Mouse (Mus musculus) kidney, embryonic 15.5 days (tissue): Measurements from ENCODE around the gene Pradc1. TPM values are rescaled to one million over a fixed set of nuclear protein-coding genes. Genes with fewer than 3 reads are reported as not detected.
"Not testable (repeated sequence)": the region's sequence is repeated elsewhere in the genome, so short reads cannot be mapped to it uniquely, and the experiment has no call there.

Experiments
- ATAC-seq: fragments of 200-750 bp; cut with Nextera tagmentation; replicated peaks from 2 replicates; pipeline ENCODE4 v1.8.0; 2017; ENCODE audit warnings: moderate TSS enrichment; ENCODE audit not compliant: low FRiP score
- H3K27ac ChIP-seq: fragments of 300-500 bp; sonication (generic); 2 replicates; pipeline ENCODE4 v1.5.1; 2015; ENCODE audit warnings: mild to moderate bottlenecking, inconsistent platforms
- H3K27me3 ChIP-seq: fragments of 300-500 bp; sonication (generic); 2 replicates; pipeline ENCODE4 v1.6.1; 2015; ENCODE audit warnings: inconsistent platforms
- H3K36me3 ChIP-seq: fragments of 300-500 bp; sonication (generic); 2 replicates; pipeline ENCODE4 v1.6.1; 2015; ENCODE audit warnings: inconsistent platforms
- H3K4me1 ChIP-seq: fragments of 300-500 bp; sonication (generic); 2 replicates; pipeline ENCODE4 v1.6.1; 2015; ENCODE audit warnings: inconsistent platforms
- H3K4me2 ChIP-seq: fragments of 300-500 bp; sonication (generic); 2 replicates; pipeline ENCODE4 v1.6.1; 2015; ENCODE audit warnings: moderate library complexity, mild to moderate bottlenecking, inconsistent platforms
- H3K4me3 ChIP-seq: fragments of 300-500 bp; sonication (generic); replicated peaks from 2 replicates; pipeline ENCODE4 v1.5.1; 2015; ENCODE audit warnings: mild to moderate bottlenecking, inconsistent platforms
- H3K9ac ChIP-seq: fragments of 300-500 bp; sonication (generic); 2 replicates; pipeline ENCODE4 v1.6.1; 2015; ENCODE audit warnings: mild to moderate bottlenecking, inconsistent platforms
- H3K9me3 ChIP-seq: fragments of 300-500 bp; sonication (generic); replicated peaks from 2 replicates; pipeline ENCODE4 v1.6.1; 2016; ENCODE audit warnings: inconsistent platforms
- WGBS: fragments of 180-500 bp; shearing (Covaris S2); methylation state at CpG from one replicate; pipeline ENCODE4 v1.1.7; 2015; ENCODE audit warnings: mixed read lengths; 5-methylcytosine and 5-hydroxymethylcytosine counted together
- polyA plus RNA-seq: library from polyadenylated mRNA; unstranded; fragments of >200 nt; fragmentation: Nextera tagmentation; extraction: Ambion mirVana; gene quantifications from 2 replicates; pipeline ENCODE4 v1.2.1, GENCODE M21; 2015

Gene Pradc1
- polyA plus RNA-seq, 1 experiment from 2014 or later: 38.3 TPM

DNA sequence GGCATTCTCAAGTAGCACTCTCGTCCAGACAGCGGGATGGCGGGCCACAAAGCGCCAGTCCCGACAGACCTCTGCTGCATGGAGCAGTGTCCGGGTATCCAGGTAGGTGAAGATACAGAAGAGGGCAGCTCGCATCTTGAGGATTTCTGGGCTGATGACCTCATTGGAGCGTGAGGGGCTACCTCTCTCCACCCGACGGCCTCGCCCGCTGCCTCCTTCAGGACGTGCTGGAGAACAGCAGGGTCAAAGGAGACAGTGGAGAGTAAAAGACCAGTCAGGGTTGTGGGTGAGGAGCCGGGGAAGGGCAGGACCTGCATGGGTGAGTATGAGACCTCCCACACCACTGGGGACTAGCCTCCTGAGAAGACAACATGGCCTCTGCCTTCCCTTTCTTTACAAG, 26.6 kb upstream of the Pradc1 start:
- WGBS: 40% methylated on average over 14 of the region's 14 CpGs
- Histone ChIP-seq H3K4me1 (peaks cover 8% of the 10 kb centered on the region; the same call in 1 of the 2 replicates), H3K27ac (no peak overlapping the region), H3K4me3 (no peak overlapping the region), H3K9me3 (no peaks in the 10 kb centered on the region), H3K27me3 (peaks cover 51% of the 10 kb centered on the region), H3K9ac (no peak overlapping the region), H3K4me2 (no peak overlapping the region), H3K36me3 (no peaks in the 10 kb centered on the region)
- ATAC-seq: no peak

DNA sequence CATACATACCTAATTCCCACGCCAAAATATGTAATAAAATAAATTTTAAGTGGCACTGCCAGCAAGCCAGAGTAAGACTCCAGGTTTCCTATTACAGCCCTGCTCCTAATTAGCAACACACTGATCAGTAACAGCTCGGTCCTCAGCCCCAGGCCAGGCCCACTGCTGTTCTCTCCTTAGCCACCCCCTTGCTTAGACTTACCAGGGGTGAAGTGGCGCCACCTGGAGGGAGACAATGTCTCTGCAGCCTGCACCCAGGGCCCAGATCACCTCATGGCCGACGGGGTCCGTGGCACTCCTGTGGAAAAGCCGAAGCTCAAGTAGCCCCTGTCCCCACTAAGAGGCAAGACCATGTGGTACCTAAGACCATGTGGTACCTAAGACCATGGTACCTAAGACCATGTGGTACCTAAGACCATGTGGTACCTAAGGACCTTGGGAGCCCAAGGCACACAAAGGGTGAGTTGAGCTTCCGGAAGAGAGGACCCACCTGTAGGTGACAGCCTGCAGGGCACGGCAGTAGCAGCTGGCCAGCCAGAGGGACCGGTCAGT, 25.7 kb upstream of the Pradc1 start:
- Histone ChIP-seq H3K36me3 (no peaks in the 10 kb centered on the region), H3K4me2 (no peak overlapping the region), H3K9ac (no peak overlapping the region), H3K4me3 (no peak overlapping the region), H3K4me1 (peaks cover 8% of the 10 kb centered on the region; the same call in 1 of the 2 replicates), H3K27me3 (peaks cover 43% of the 10 kb centered on the region), H3K27ac (no peak overlapping the region), H3K9me3 (no peaks in the 10 kb centered on the region)
- WGBS: 31% methylated on average over 10 of the region's 10 CpGs
- no peak for ATAC-seq

DNA sequence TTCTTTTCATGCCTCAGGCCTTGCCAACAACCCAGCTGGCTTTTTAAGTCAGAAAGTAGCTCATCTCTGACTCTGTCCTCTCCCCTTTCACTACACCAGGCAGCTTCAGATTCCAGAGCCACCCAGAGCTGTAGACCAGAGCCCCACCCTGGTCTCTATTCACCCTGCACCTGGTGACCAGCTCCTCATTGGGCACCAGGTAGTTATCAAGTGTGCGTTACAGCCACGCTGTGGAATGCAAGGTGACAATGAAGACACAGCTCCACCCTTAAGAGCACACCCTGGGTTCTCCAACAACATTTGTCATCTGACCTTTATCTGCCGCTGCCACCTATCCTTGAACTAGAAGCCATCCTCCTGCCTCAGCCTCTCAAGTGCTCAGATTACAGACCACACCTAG, 23.8 kb upstream of the Pradc1 start:
- 87% methylated on average over 3 of the region's 3 CpGs for WGBS
- Histone ChIP-seq H3K36me3 (no peaks in the 10 kb centered on the region), H3K27me3 (peaks cover 25% of the 10 kb centered on the region), H3K9me3 (no peaks in the 10 kb centered on the region), H3K4me3 (no peak overlapping the region), H3K4me1 (peaks cover 4% of the 10 kb centered on the region; the same call in 1 of the 2 replicates), H3K4me2 (no peak overlapping the region), H3K9ac (no peak overlapping the region), H3K27ac (no peak overlapping the region)
- no peak for ATAC-seq

DNA sequence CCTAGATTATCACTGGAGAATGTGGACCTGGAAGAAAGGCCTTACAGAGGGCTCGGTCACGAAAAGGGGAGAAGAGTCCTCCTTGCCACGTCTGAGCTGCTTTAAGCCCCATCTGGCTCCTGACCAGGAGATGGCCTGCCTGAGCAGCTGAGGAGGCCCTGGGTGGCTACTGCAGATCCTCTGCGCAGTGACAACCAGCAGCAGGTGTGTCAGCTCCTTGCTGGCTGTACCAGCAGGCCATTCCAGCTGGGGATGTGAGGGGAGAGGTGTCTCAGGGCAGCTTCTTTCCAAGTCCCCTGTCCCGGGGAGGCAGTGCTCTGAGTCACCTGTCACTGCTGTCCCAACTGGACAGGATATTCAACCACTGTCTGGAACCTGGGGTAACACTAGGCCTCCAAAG, 20.8 kb upstream of the Pradc1 start:
- Histone ChIP-seq H3K9ac (no peak overlapping the region), H3K27me3 (peaks cover 6% of the 10 kb centered on the region), H3K4me1 (no peaks in the 10 kb centered on the region), H3K4me2 (no peak overlapping the region), H3K36me3 (peaks cover 24% of the 10 kb centered on the region), H3K9me3 (no peaks in the 10 kb centered on the region), H3K27ac (no peak overlapping the region), H3K4me3 (no peak overlapping the region)
- 63% methylated on average over 5 of the region's 5 CpGs for WGBS
- no peak for ATAC-seq

DNA sequence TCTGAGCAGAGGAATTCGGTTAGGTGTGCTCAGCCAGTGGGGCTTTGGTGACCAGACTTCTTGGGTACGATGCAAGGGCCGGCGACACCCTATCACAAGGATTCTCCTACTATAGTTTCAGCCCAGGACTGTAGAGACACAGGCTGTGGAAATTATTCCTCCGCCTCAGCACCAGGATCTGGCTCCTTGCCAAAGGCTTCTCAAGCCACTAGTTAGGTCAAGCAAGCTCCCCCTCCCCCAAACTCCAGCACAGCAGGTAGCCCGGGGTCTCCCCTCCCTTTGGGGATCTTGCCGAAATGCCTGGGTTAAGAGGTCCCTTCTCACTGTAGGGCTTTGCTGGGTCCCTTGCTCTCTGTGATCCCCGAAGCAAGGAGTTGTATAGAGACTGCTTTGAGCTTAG, 20.2 kb upstream of the Pradc1 start:
- H3K9ac ChIP-seq: no peak overlapping the region
- 0 out of 2 replicates have a peak, but pooled peaks cover 3% of the 10 kb centered on the region for H3K27me3 ChIP-seq
- H3K4me1 ChIP-seq: no peaks in the 10 kb centered on the region
- H3K9me3 ChIP-seq: no peaks in the 10 kb centered on the region
- H3K4me2 ChIP-seq: no peak overlapping the region
- H3K36me3 ChIP-seq: peaks cover 30% of the 10 kb centered on the region
- 57% methylated on average over 8 of the region's 8 CpGs for WGBS
- H3K27ac ChIP-seq: no peak overlapping the region
- no peak overlapping the region for H3K4me3 ChIP-seq
- no peak for ATAC-seq

DNA sequence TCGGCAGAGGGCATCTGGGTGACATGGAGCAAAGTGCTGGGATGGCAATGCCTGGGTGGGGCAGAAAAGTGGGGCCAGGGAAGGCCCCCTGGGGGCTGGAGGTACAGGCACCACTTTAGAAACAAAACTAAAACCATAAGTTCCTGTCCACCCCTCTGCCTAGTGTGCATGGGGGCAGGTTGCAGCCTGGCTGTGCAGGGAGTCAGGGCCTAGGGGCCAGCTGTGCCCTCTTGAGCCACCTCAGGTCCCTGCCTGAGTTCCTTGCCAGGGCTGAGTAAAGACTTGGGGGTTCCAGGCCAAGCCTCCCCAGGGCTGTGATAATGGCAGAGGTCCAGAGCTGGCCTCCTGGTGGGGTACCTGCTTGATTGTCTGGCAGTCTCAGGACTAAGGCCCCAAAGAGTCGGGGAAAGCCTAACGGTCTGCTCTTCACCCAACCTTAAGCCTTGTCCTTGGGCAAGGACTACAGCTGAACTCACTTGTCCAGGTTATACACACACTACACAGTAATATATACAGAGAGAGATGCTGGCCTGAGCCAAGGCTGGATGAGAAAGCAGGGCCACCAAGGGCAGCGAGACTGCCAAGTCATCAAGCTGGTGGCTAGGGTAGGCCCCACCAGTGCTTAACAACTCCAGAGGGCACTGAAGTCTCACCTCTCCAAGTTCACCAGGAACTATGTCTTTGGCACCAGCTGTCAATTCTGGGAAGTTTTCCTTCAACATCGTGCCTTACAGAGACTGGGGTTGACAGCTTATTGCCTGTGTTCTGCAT, 18.1 kb upstream of the Pradc1 start:
- Histone ChIP-seq H3K36me3 (peaks cover 51% of the 10 kb centered on the region), H3K9me3 (no peaks in the 10 kb centered on the region), H3K4me1 (no peaks in the 10 kb centered on the region), H3K9ac (no peak overlapping the region), H3K27ac (no peak overlapping the region), H3K4me2 (no peak overlapping the region), H3K27me3 (0 out of 2 replicates have a peak, but pooled peaks cover 3% of the 10 kb centered on the region), H3K4me3 (no peak overlapping the region)
- 0 out of 2 replicates have a peak, but pooled peaks have one; percentile 20 for ATAC-seq
- WGBS: 75% methylated on average over 5 of the region's 5 CpGs

DNA sequence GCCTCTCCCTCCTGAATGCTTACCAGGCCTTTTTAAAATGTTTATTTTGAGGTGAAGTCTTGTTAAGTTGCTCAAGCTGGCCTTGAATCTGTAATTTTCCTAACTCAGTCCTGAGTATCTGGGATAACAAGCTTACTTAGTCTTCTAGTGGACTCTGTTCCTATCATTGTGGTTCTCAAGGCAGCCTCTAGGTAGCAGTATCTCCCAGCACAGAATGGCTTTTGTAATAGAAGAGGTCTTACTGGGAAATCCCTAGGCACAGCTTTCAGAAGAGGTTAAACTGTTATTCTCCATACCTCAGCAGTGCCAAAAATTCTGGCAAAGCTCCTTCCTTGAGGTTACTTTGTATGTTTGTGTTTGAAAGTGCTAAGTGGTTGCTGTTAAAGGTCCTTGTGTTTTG, 13.6 kb upstream of the Pradc1 start:
- H3K9me3 ChIP-seq: no peaks in the 10 kb centered on the region
- no peak overlapping the region for H3K4me3 ChIP-seq
- ATAC-seq: no peak
- peaks cover 96% of the 10 kb centered on the region for H3K36me3 ChIP-seq
- H3K4me1 ChIP-seq: no peaks in the 10 kb centered on the region
- H3K4me2 ChIP-seq: no peak overlapping the region
- H3K27me3 ChIP-seq: no peaks in the 10 kb centered on the region
- H3K27ac ChIP-seq: no peak overlapping the region
- H3K9ac ChIP-seq: no peak overlapping the region

DNA sequence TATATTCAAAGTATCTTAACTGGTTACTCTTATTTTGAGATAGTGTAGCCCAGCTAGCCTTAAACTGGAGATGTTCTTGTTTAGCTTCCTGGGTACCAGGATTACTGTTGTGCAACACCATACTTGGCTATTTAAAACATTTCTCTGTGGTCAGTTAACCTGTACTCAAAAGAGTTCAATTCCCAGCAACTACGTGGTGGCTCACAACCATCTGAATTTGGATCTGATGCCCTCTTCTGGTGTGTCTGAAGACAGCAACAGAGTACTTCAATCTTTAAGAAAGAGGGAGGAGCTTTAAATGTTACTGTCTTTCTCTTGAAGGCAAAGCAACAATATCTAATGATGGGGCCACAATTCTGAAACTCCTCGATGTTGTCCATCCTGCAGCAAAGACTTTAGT, 7.9 kb upstream of the Pradc1 start:
- H3K4me3 ChIP-seq: no peak overlapping the region
- WGBS: 93% methylated on average over 2 of the region's 2 CpGs
- no peak overlapping the region for H3K9ac ChIP-seq
- ATAC-seq: no peak
- H3K4me1 ChIP-seq: peaks cover 7% of the 10 kb centered on the region; the same call in 1 of the 2 replicates
- peaks cover 70% of the 10 kb centered on the region for H3K36me3 ChIP-seq
- H3K27me3 ChIP-seq: no peaks in the 10 kb centered on the region
- no peak overlapping the region for H3K27ac ChIP-seq
- no peaks in the 10 kb centered on the region for H3K9me3 ChIP-seq
- H3K4me2 ChIP-seq: no peak overlapping the region

DNA sequence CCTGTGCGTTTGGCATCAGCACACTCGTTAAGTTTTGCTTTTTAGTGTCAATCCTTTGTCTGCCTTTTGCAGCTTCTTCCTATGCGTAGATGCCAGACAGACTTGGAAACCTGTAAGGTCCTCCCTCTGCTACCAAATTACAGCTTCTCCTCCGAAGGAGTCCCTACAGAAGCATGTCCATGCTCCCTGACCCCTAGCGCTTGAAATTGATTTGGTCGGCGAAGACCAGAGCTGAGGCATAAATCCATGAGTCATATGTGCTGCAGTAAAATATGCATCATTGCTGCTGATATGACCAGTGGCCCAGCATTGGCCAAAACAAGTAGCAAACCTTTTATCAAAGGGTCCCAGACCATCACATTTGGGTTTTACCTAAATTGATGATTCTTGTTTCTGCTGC, 1.0 kb upstream of the Pradc1 start:
- Histone ChIP-seq H3K4me1 (peaks cover 35% of the 10 kb centered on the region), H3K36me3 (0 out of 2 replicates have a peak, but pooled peaks cover 12% of the 10 kb centered on the region), H3K27me3 (no peaks in the 10 kb centered on the region), H3K4me3 (peak overlapping the region; percentile 74), H3K9ac (peak overlapping the region; percentile 84), H3K27ac (peak overlapping the region; percentile 93), H3K9me3 (no peaks in the 10 kb centered on the region), H3K4me2 (peak overlapping the region; percentile 83)
- 5% methylated on average over 7 of the region's 7 CpGs for WGBS
- ATAC-seq: no peak

DNA sequence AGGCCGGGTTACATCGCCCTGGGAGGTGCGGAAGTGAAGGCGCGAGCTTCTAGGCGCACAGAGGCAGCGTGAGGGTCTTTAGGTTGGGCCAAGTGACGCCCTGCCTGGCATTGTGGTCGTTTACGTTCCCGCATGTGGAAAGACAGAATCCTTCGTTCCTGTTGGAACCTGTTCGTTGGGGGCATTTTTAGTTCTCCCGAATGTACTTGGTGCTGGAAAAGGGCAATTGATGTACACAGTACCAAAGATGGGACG, 568 bp upstream of the Pradc1 start:
- Histone ChIP-seq H3K27me3 (no peaks in the 10 kb centered on the region), H3K4me2 (peak overlapping the region; percentile 83), H3K36me3 (0 out of 2 replicates have a peak, but pooled peaks cover 12% of the 10 kb centered on the region), H3K4me1 (peaks cover 35% of the 10 kb centered on the region), H3K4me3 (peak overlapping the region; percentile 74), H3K9ac (peak overlapping the region; percentile 84), H3K9me3 (no peaks in the 10 kb centered on the region), H3K27ac (peak overlapping the region; percentile 93)
- ATAC-seq: peak; percentile 13; the same call in 1 of the 2 replicates
- under 1% methylated on average over 15 of the region's 15 CpGs for WGBS

DNA sequence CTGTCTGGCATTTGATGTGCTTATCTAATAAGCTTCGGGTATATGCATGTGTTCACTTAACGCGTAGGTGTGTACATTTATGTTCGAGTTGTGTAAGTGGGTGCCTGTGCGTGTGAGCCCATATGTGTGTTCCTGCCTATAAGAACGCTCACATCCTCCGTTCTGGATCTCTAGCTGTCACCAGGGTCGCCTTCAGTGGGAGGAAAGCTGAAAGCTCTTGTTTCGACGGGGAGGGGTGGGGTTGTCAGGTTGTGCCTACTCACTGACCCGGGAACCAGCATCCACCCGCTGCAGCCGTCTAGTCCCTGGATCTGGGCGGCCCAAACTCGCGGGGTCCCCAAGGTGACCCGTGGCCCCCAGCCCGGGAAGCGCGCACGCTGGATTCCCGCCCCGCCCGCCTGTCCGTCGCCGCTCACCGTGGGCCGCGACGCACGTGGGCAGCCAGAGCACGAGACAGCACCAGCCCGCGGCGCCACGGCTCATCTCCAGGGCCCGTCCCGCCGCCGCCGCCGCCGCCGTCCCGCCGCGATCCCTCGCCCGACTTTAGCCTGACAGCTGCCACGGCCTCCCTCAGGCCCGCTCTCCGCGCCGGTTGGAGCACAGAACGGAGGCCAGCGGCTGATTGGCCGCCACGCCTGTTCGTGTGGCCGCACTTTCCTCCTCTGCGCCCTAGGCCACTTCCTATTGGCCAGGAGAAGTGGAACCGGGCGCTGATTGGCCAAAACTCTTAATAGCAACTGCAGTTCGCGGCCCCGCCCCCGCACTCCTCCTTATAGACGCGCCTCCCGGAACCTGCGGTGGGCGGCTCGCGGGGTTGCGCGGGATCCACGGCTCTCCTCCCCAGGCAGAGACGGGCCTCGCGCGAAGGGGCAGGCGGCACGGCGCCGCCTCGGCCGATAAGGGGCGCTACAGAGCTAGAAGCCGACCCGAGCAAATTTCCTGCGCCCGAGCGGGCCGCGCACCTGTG, 790 bp downstream of the Pradc1 start, which contains the start of gene Cct7:
TSS of gene Cct7 (plus strand) at position 818 of the 967 bp plus-strand sequence.
- peak within 1 kb of the TSS; percentile 93 for H3K27ac ChIP-seq
- ATAC-seq: peak; percentile 95
- H3K9me3 ChIP-seq: no peaks in the 10 kb centered on the region
- peaks cover 35% of the 10 kb centered on the region for H3K4me1 ChIP-seq
- H3K27me3 ChIP-seq: no peaks in the 10 kb centered on the region
- 2% methylated on average over 92 of the region's 96 CpGs for WGBS
- H3K36me3 ChIP-seq: peaks cover 20% of the 10 kb centered on the region
- peak within 1 kb of the TSS; percentile 84 for H3K9ac ChIP-seq
- peak within 1 kb of the TSS; percentile 83 for H3K4me2 ChIP-seq
- peak within 1 kb of the TSS; percentile 74 for H3K4me3 ChIP-seq

DNA sequence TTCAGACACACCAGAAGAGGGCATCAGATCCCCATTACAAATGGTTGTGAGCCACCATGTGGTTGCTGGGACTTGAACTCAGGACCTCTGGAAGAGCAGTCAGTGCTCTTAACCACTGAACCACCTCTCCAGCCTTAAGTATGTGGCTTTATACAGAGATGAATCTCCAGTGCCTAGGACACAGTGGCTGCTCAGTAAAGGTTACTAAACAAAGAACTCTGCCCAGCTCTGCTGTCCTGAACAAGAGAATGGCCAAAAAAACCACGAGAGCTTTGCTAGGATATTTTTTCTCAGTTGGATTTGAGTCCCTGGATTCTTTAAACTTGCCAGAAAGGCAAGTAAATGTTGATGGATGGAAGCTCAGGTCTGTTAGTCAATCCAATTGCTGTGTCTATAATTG, 1.6 kb downstream of the Pradc1 start:
- peak overlapping the region; percentile 83 for H3K4me2 ChIP-seq

More for the DNA sequence above, 1.6 kb downstream of the Pradc1 start:
- H3K4me3 ChIP-seq: peak overlapping the region; percentile 74
- peaks cover 28% of the 10 kb centered on the region for H3K36me3 ChIP-seq
- H3K4me1 ChIP-seq: peaks cover 41% of the 10 kb centered on the region
- not testable (repeated sequence) for H3K9me3 ChIP-seq, H3K27ac ChIP-seq, ATAC-seq, H3K9ac ChIP-seq, H3K27me3 ChIP-seq
- WGBS: 66% methylated on average over 1 of the region's 1 CpGs
